In the genomic region with DNA sequence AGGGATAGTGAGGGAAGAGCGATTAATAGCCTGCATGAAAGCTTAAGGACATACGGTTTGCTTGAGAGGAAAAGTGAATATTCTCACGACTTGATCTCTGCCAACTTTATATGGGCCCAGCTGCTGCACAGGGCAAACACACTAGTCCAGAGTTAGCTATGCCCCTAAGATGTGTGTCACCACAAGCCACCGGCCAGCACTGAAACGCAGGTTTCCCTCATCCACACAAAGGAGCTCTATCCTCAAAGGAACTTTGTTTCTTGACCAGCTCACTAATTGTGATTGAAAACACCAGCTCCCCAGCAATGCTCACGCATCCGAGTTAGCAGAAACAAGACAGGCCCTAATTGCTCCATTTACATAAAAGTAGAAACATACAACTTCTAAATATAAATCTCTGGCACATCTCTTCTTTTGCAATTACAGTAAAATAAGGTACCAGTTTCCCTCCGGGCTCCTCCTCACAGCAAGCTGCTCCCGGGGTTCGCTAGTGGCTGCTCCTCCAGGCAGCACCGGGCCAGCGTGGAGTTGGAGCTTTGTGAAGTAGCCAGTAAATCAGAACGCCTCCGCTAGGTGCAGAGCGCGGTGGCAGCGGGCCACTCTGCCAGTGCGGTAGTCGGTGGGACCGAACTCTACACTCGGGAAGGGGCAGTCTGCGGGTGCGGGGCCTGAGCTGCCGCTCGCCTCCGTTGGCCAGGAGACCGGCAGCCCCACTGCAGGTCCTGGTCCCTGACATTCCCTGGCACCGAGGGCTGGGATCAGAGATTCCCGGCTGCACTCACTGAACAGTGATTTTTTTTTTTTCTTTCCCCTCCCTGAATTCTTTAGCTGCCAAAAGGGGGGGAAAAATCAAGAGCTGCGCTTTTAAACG, we compare ENCODE assay signal across 8 mouse cellular contexts. TPM values are rescaled to one million over a fixed set of nuclear protein-coding genes. Genes with fewer than 3 reads are reported as not detected.
DNase-seq lines count a peak whose midpoint lies in the region; ATAC-seq and TF ChIP-seq lines count a peak whose summit lies in the region.

Gene Inhba, plus strand, starts transcription at position 480 of the 871 bp plus-strand sequence.

- peaks cover 70% of the 10 kb centered on the region for H3K27me3 ChIP-seq in E14TG2a.4 (ENCODE audit: insufficient read depth, low read length)
- peaks cover 2% of the 10 kb centered on the region for H3K27me3 ChIP-seq in forebrain, embryonic 11.5 days (ENCODE audit: control insufficient read depth, insufficient read depth, low read length)
- no peaks in the 10 kb centered on the region for H3K27me3 ChIP-seq in lung, postnatal 0 days (replicated peaks; ENCODE audit: insufficient read depth, low read length)

- H3K9me3 ChIP-seq in E14TG2a.4 (ENCODE audit: low read length): no peaks in the 10 kb centered on the region
- H3K9me3 ChIP-seq in forebrain, embryonic 11.5 days (ENCODE audit: control insufficient read depth, low read length): no peaks in the 10 kb centered on the region
- H3K9me3 ChIP-seq in lung, postnatal 0 days (ENCODE audit: low read length): no peaks in the 10 kb centered on the region

- TF ChIP-seq POLR2A in bone marrow, adult 2 months (IDR thresholded peaks at IDR 0.05; ENCODE audit: borderline replicate concordance, control insufficient read depth, low read depth, low read length): no peak
- no peak for TF ChIP-seq POLR2A in olfactory bulb, adult 2 months (IDR thresholded peaks at IDR 0.05; ENCODE audit: insufficient read depth, low read depth, low read length)

- peak within 1 kb of the TSS; percentile 75 for H3K4me3 ChIP-seq in E14TG2a.4 (replicated peaks; ENCODE audit: low read length)
- peak within 1 kb of the TSS; percentile 63 for H3K4me3 ChIP-seq in bone marrow, adult 2 months (replicated peaks; ENCODE audit: control insufficient read depth, low read depth, low read length)
- H3K4me3 ChIP-seq in forebrain, embryonic 11.5 days (ENCODE audit: low read depth, low read length): peak within 1 kb of the TSS; percentile 38
- H3K4me3 ChIP-seq in lung, postnatal 0 days (ENCODE audit: low read depth, low read length): peak within 1 kb of the TSS; percentile 54
- H3K4me3 ChIP-seq in olfactory bulb, adult 2 months (ENCODE audit: insufficient read depth, low read depth, low read length): peak within 1 kb of the TSS; percentile 77

- WGBS in bone marrow, adult 2 months: 17% methylated on average over 31 of the region's 31 CpGs
- WGBS in forebrain, embryonic 11.5 days: 3% methylated on average over 31 of the region's 31 CpGs
- WGBS in lung, postnatal 0 days: 12% methylated on average over 31 of the region's 31 CpGs
- 7% methylated on average over 31 of the region's 31 CpGs for WGBS in olfactory bulb, adult 2 months

- H3K27ac ChIP-seq in bone marrow, adult 2 months (ENCODE audit: control insufficient read depth, insufficient read depth, low read depth, low read length, poor library complexity): peak within 1 kb of the TSS; percentile 3; the same call in 1 of the 2 replicates
- H3K27ac ChIP-seq in forebrain, embryonic 11.5 days (ENCODE audit: low read depth, low read length): no peak within 1 kb of the TSS
- peak within 1 kb of the TSS; percentile 57; the same call in 1 of the 2 replicates for H3K27ac ChIP-seq in lung, postnatal 0 days (ENCODE audit: low read length)
- H3K27ac ChIP-seq in olfactory bulb, adult 2 months (ENCODE audit: insufficient read depth, low read depth, low read length): peak within 1 kb of the TSS; percentile 61

- H3K9ac ChIP-seq in forebrain, embryonic 11.5 days (ENCODE audit: low read length): peak within 1 kb of the TSS; percentile 51
- peak within 1 kb of the TSS; percentile 41 for H3K9ac ChIP-seq in lung, postnatal 0 days (replicated peaks; ENCODE audit: low read depth)

- peak; percentile 79 for ATAC-seq in forebrain, embryonic 11.5 days (replicated peaks; ENCODE audit: low FRiP score)
- peak; percentile 66 for ATAC-seq in lung, postnatal 0 days

- intact Hi-C loops in heart, postnatal 14 days (cut with DNase I): loop anchor here (2.0 kb wide), 2 partner anchors 751 to 1017 kb away; no protein-coding TSS in a partner anchor

- H3K4me2 ChIP-seq in forebrain, embryonic 11.5 days (ENCODE audit: low read depth, low read length, severe bottlenecking): peak within 1 kb of the TSS; percentile 76
- peak within 1 kb of the TSS; percentile 81 for H3K4me2 ChIP-seq in lung, postnatal 0 days (replicated peaks; ENCODE audit: low read depth, low read length)

- peaks cover 13% of the 10 kb centered on the region for H3K4me1 ChIP-seq in E14TG2a.4 (replicated peaks; ENCODE audit: low read depth, low read length)
- H3K4me1 ChIP-seq in bone marrow, adult 2 months (ENCODE audit: control insufficient read depth, insufficient read depth, low read length): no peaks in the 10 kb centered on the region
- H3K4me1 ChIP-seq in forebrain, embryonic 11.5 days (replicated peaks; ENCODE audit: control insufficient read depth, insufficient read depth, low read length): peaks cover 1% of the 10 kb centered on the region; the same call in 1 of the 2 replicates
- H3K4me1 ChIP-seq in lung, postnatal 0 days (ENCODE audit: insufficient read depth, low read depth, low read length): no peaks in the 10 kb centered on the region
- H3K4me1 ChIP-seq in olfactory bulb, adult 2 months (ENCODE audit: control insufficient read depth, insufficient read depth, low read length): peaks cover 8% of the 10 kb centered on the region

- no peak for TF ChIP-seq EP300 in lung, postnatal 0 days (IDR thresholded peaks at IDR 0.05)

- DNase-seq in forebrain, embryonic 11.5 days (ENCODE audit: low spot score): peak; percentile 76
- DNase-seq in heart, postnatal 14 days: peak; percentile 38 to 50
- DNase-seq in kidney, postnatal 4 days: peak; percentile 54 to 70
- peak; percentile 43 for DNase-seq in lung, postnatal 0 days (ENCODE audit: low spot score)
- DNase-seq in yolk sac, embryonic 10.5 days (ENCODE audit: low spot score): no peak

- H3K36me3 ChIP-seq in E14TG2a.4 (ENCODE audit: insufficient read depth, low read length): no peaks in the 10 kb centered on the region
- H3K36me3 ChIP-seq in forebrain, embryonic 11.5 days (ENCODE audit: control insufficient read depth, insufficient read depth, low read length): no peaks in the 10 kb centered on the region
- H3K36me3 ChIP-seq in lung, postnatal 0 days (ENCODE audit: insufficient read depth, low read length): no peaks in the 10 kb centered on the region

- no peak for TF ChIP-seq CTCF in E14TG2a.4 (conservative IDR thresholded peaks at IDR 0.05; ENCODE audit: low read length)
- TF ChIP-seq CTCF in bone marrow, adult 2 months (IDR thresholded peaks at IDR 0.05; ENCODE audit: control insufficient read depth, insufficient read depth, low read length): no peak
- TF ChIP-seq CTCF in lung, postnatal 0 days (IDR thresholded peaks at IDR 0.05): 0 out of 2 replicates have a peak, but pooled peaks have one; percentile 13
- TF ChIP-seq CTCF in olfactory bulb, adult 2 months (IDR thresholded peaks at IDR 0.05; ENCODE audit: insufficient read depth, low read depth, low read length): no peak

RNA-seq across cellular contexts. Expression of gene Inhba, which starts in this region (rescaled TPM):
- 4.4 and 15.2 TPM in 2 replicates for polyA plus RNA-seq in bone marrow, adult 2 months (2011; ENCODE audit: insufficient read depth, insufficient read length, low replicate concordance, missing spikeins)
- polyA plus RNA-seq in forebrain, embryonic 11.5 days (2014; fragmentation: Nextera tagmentation; extraction: Ambion mirVana): 0.23 and 0.77 TPM in 2 replicates
- 1 to 10 TPM; 3.5 to 4.1 TPM for total RNA-seq in heart, postnatal 14 days (2021)
- 1.1 and 2.5 TPM in 2 replicates for polyA plus RNA-seq in lung, postnatal 0 days (2015; fragmentation: Nextera tagmentation; extraction: Ambion mirVana)
- not detected in 2 replicates for polyA plus RNA-seq in olfactory bulb, adult 2 months (2012; ENCODE audit: insufficient read depth, insufficient read length, low replicate concordance, missing spikeins)

Comparison
In these comparisons a context has a peak if more than half of its experiments do, and no peak if none do; other contexts are left out.
1. Peak in DNase-seq, ATAC-seq, H3K4me3 ChIP-seq, H3K9ac ChIP-seq and H3K4me2 ChIP-seq in forebrain, embryonic 11.5 days; RNA of the gene not detected or under 1 TPM.